Comparison of ENCODE assay signal across 8 mouse cellular contexts in the genomic region with DNA sequence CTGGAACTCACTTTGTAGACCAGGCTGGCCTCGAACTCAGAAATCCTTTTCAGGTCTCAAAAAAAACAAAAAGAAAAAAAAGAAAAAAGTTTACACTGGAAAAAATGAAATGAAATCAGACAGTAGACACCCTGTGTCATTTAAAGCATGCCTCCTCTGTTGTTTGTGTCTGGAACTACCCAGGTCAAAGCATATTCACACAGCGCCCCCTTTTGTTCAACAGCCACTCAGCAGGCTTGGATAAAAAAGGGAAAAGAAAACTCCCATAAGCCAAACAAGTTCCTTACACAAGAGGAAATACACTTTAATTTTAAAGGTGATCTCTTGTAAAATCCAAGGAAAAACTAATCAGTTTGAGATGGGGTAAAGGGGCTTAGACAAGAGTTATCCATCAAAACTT. TPM values are rescaled to one million over a fixed set of nuclear protein-coding genes. Genes with fewer than 3 reads are reported as not detected.
DNase-seq lines count a peak whose midpoint lies in the region; ATAC-seq and TF ChIP-seq lines count a peak whose summit lies in the region.

No protein-coding gene starts in this region.

- H3K27ac ChIP-seq in liver, embryonic 11.5 days (ENCODE audit: low read depth, low read length) = no peak overlapping the region
- no peak overlapping the region for H3K27ac ChIP-seq in lung, postnatal 0 days (ENCODE audit: low read length)

- peak; percentile 23 to 54 for DNase-seq in cerebellum, postnatal 25 days
- no peak for DNase-seq in cerebellum, adult 11 months
- peak; percentile 22 for DNase-seq in liver
- DNase-seq in liver, embryonic 11.5 days (ENCODE audit: low spot score) = no peak
- peak; percentile 17 for DNase-seq in c-Kit-positive CD71-negative TER-119-negative erythroid progenitor cells, embryonic 14.5 days (ENCODE audit: low read depth)
- peak; percentile 54 for DNase-seq in lung, postnatal 0 days (ENCODE audit: low spot score)
- DNase-seq in urinary bladder, postnatal 10 days (ENCODE audit: low spot score) = no peak
- no peak for DNase-seq in right cerebral cortex, postnatal 36 days (ENCODE audit: low spot score in 2 of 2)

- no peak overlapping the region for H3K4me2 ChIP-seq in liver, embryonic 11.5 days
- H3K4me2 ChIP-seq in lung, postnatal 0 days (replicated peaks; ENCODE audit: low read depth, low read length) = no peak overlapping the region

- no peaks in the 10 kb centered on the region for H3K36me3 ChIP-seq in liver, embryonic 11.5 days (ENCODE audit: control insufficient read depth, insufficient read depth, low read length)
- no peaks in the 10 kb centered on the region for H3K36me3 ChIP-seq in lung, postnatal 0 days (ENCODE audit: insufficient read depth, low read length)

- ATAC-seq in liver, embryonic 11.5 days (replicated peaks; ENCODE audit: low FRiP score) = no peak
- ATAC-seq in lung, postnatal 0 days = no peak

- H3K4me3 ChIP-seq in liver, embryonic 11.5 days (ENCODE audit: low read depth, low read length) = no peak overlapping the region
- H3K4me3 ChIP-seq in lung, postnatal 0 days (ENCODE audit: low read depth, low read length) = no peak overlapping the region

- no peak for TF ChIP-seq EP300 in lung, postnatal 0 days (IDR thresholded peaks at IDR 0.05)

- H3K4me1 ChIP-seq in liver, embryonic 11.5 days (replicated peaks; ENCODE audit: control insufficient read depth, insufficient read depth, low read length) = no peaks in the 10 kb centered on the region
- no peaks in the 10 kb centered on the region for H3K4me1 ChIP-seq in lung, postnatal 0 days (ENCODE audit: insufficient read depth, low read depth, low read length)

- no peaks in the 10 kb centered on the region for H3K27me3 ChIP-seq in liver, embryonic 11.5 days (replicated peaks; ENCODE audit: control insufficient read depth, insufficient read depth, low read length)
- no peaks in the 10 kb centered on the region for H3K27me3 ChIP-seq in lung, postnatal 0 days (replicated peaks; ENCODE audit: insufficient read depth, low read length)

- no peaks in the 10 kb centered on the region for H3K9me3 ChIP-seq in liver, embryonic 11.5 days (ENCODE audit: control insufficient read depth, low read length)
- no peaks in the 10 kb centered on the region for H3K9me3 ChIP-seq in lung, postnatal 0 days (ENCODE audit: low read length)

- WGBS in liver, embryonic 11.5 days = 49% methylated on average over 2 of the region's 2 CpGs
- WGBS in lung, postnatal 0 days = 52% methylated on average over 2 of the region's 2 CpGs

- H3K9ac ChIP-seq in liver, embryonic 11.5 days (ENCODE audit: low read depth, low read length) = no peak overlapping the region
- H3K9ac ChIP-seq in lung, postnatal 0 days (replicated peaks; ENCODE audit: low read depth) = no peak overlapping the region

- TF ChIP-seq CTCF in lung, postnatal 0 days (IDR thresholded peaks at IDR 0.05) = peak; percentile 69

RNA-seq across cellular contexts. Expression of a gene that starts 21.4 kb away (rescaled TPM):
- 7.7 and 8.1 TPM in 2 replicates for polyA plus RNA-seq in liver, embryonic 11.5 days (2014; fragmentation: Nextera tagmentation; extraction: Ambion mirVana)
- polyA plus RNA-seq in lung, postnatal 0 days (2015; fragmentation: Nextera tagmentation; extraction: Ambion mirVana) = 34.7 and 38.2 TPM in 2 replicates

Comparison
In these comparisons a context has a peak if more than half of its experiments do, and no peak if none do; other contexts are left out.
1. DNase-seq: peak in cerebellum, postnatal 25 days (2 of 2), liver (single experiment), c-Kit-positive CD71-negative TER-119-negative erythroid progenitor cells, embryonic 14.5 days (single experiment) and lung, postnatal 0 days (single experiment); none in cerebellum, adult 11 months (single experiment), liver, embryonic 11.5 days (single experiment), urinary bladder, postnatal 10 days (single experiment) and right cerebral cortex, postnatal 36 days (0 of 2).